Mouse (Mus musculus) MEL (cell line): Measurements from ENCODE around the gene Fuca2. TPM values are rescaled to one million over a fixed set of nuclear protein-coding genes. Genes with fewer than 3 reads are reported as not detected.

ENCODE experiments used
- DNase-seq: peaks from one replicate; pipeline ENCODE4 v3.0.0; 2011; ENCODE audit warnings: low read depth, low spot score
- H3K27ac ChIP-seq: 2 replicates; pipeline ENCODE4 v1.5.1; 2012; ENCODE audit warnings: low read depth, mild to moderate bottlenecking, control low read depth, low read length, moderate library complexity; ENCODE audit not compliant: control insufficient read depth
- H3K27me3 ChIP-seq, 2 experiments: fragments of 150-350 bp in 1 of 2; sonication (generic) in 1 of 2; 2 replicates each; pipeline ENCODE4 v1.6.1; 2012; ENCODE audit warnings: low read length in 2 of 2, mild to moderate bottlenecking in 2 of 2, improper control_type of control experiment in 1 of 2, moderate library complexity in 1 of 2; ENCODE audit not compliant: insufficient read depth in 2 of 2, control insufficient read depth in 1 of 2
- H3K36me3 ChIP-seq, 2 experiments: 2 replicates each; pipeline ENCODE4 v1.6.1; 2012 to 2014; ENCODE audit warnings: low read length in 2 of 2, improper control_type of control experiment in 1 of 2, inconsistent platforms in 1 of 2, mild to moderate bottlenecking in 1 of 2; ENCODE audit not compliant: insufficient read depth in 2 of 2, control insufficient read depth in 1 of 2
- H3K4me1 ChIP-seq, 2 experiments: fragments of 150-350 bp in 1 of 2; sonication (generic) in 1 of 2; 2 replicates each; pipeline ENCODE4 v1.6.1; 2012; ENCODE audit warnings: low read length in 2 of 2, improper control_type of control experiment in 1 of 2, mild to moderate bottlenecking in 1 of 2; ENCODE audit not compliant: insufficient read depth in 2 of 2, control insufficient read depth in 1 of 2
- H3K4me3 ChIP-seq, 2 experiments: fragments of 150-350 bp in 1 of 2; sonication (generic) in 1 of 2; 2 replicates each; pipeline ENCODE4 v1.5.1; 2012; ENCODE audit warnings: low read depth in 2 of 2, low read length in 2 of 2, mild to moderate bottlenecking in 2 of 2, moderate library complexity in 2 of 2, control low read depth in 1 of 2, improper control_type of control experiment in 1 of 2; ENCODE audit not compliant: control insufficient read depth in 1 of 2, insufficient read depth in 1 of 2
- H3K79me2 ChIP-seq: 2 replicates; pipeline ENCODE4 v1.6.1; 2012; ENCODE audit warnings: mild to moderate bottlenecking, low read length, moderate library complexity; ENCODE audit not compliant: control insufficient read depth, poor library complexity, insufficient read depth
- H3K9ac ChIP-seq: 2 replicates; pipeline ENCODE4 v1.6.1; 2012; ENCODE audit warnings: low read depth, mild to moderate bottlenecking, control low read depth, low read length, moderate library complexity; ENCODE audit not compliant: control insufficient read depth, poor library complexity, severe bottlenecking
- H3K9me3 ChIP-seq: fragments of 150-350 bp; sonication (generic); replicated peaks from 2 replicates; pipeline ENCODE4 v1.6.1; 2012; ENCODE audit warnings: mild to moderate bottlenecking, low read length, improper control_type of control experiment, moderate library complexity; ENCODE audit not compliant: insufficient read depth
- CTCF ChIP-seq, 3 experiments: IDR thresholded peaks in 2 of 3; conservative IDR thresholded peaks in 1 of 3; 2 replicates each; pipeline ENCODE4 v1.5.1; 2011 to 2012; ENCODE audit warnings: low read length in 3 of 3, low read depth in 2 of 3, mild to moderate bottlenecking in 2 of 3, improper control_type of control experiment in 1 of 3, inconsistent platforms in 1 of 3, mixed read lengths in 1 of 3, moderate library complexity in 1 of 3; ENCODE audit not compliant: control insufficient read depth in 1 of 3, insufficient read depth in 1 of 3, poor library complexity in 1 of 3, severe bottlenecking in 1 of 3
- E2F4 ChIP-seq: IDR thresholded peaks from 2 replicates; pipeline ENCODE4 v1.6.1; 2011; ENCODE audit warnings: low read depth, low read length, improper control_type of control experiment, borderline replicate concordance
- EP300 ChIP-seq, 2 experiments: IDR thresholded peaks; 2 replicates each; pipeline ENCODE4 v1.6.1; 2011; ENCODE audit warnings: improper control_type of control experiment in 2 of 2, low read length in 2 of 2, low read depth in 1 of 2, mild to moderate bottlenecking in 1 of 2
- ETS1 ChIP-seq: IDR thresholded peaks from 2 replicates; pipeline ENCODE4 v1.6.1; 2012; ENCODE audit warnings: low read depth, mild to moderate bottlenecking, inconsistent platforms, low read length, improper control_type of control experiment, moderate library complexity
- GABPA ChIP-seq: IDR thresholded peaks from 2 replicates; pipeline ENCODE4 v1.6.1; 2012; ENCODE audit warnings: low read depth, mild to moderate bottlenecking, inconsistent platforms, low read length, improper control_type of control experiment, moderate library complexity
- GATA1 ChIP-seq: IDR thresholded peaks from 2 replicates; pipeline ENCODE4 v1.6.1; 2011; ENCODE audit warnings: low read depth, low read length, improper control_type of control experiment
- HCFC1 ChIP-seq: IDR thresholded peaks from 2 replicates; pipeline ENCODE4 v1.6.1; 2012; ENCODE audit warnings: low read depth, mild to moderate bottlenecking, inconsistent platforms, low read length, improper control_type of control experiment, moderate library complexity
- JUND ChIP-seq: IDR thresholded peaks from 2 replicates; pipeline ENCODE4 v1.6.1; 2011; ENCODE audit warnings: low read depth, mild to moderate bottlenecking, improper control_type of control experiment, low read length
- MAFK ChIP-seq: IDR thresholded peaks from 2 replicates; pipeline ENCODE4 v1.6.1; 2011; ENCODE audit warnings: low read depth, mild to moderate bottlenecking, low read length, improper control_type of control experiment, borderline replicate concordance
- MYB ChIP-seq: IDR thresholded peaks from 2 replicates; pipeline ENCODE4 v1.6.1; 2011; ENCODE audit warnings: mild to moderate bottlenecking, low read depth, low read length, improper control_type of control experiment
- NELFE ChIP-seq: IDR thresholded peaks from 2 replicates; pipeline ENCODE4 v1.6.1; 2011; ENCODE audit warnings: low read depth, low read length, improper control_type of control experiment
- NRF1 ChIP-seq: IDR thresholded peaks from 2 replicates; pipeline ENCODE4 v1.6.1; 2014; ENCODE audit warnings: low read depth, mild to moderate bottlenecking, inconsistent platforms, low read length, improper control_type of control experiment, moderate library complexity; ENCODE audit not compliant: poor library complexity, insufficient read depth, severe bottlenecking
- POLR2AphosphoS2 ChIP-seq: IDR thresholded peaks from 2 replicates; pipeline ENCODE4 v1.6.1; 2011; ENCODE audit warnings: low read length, improper control_type of control experiment
- RCOR1 ChIP-seq: IDR thresholded peaks from 2 replicates; pipeline ENCODE4 v1.6.1; 2012; ENCODE audit warnings: low read depth, mild to moderate bottlenecking, inconsistent platforms, low read length, improper control_type of control experiment
- SMC3 ChIP-seq: IDR thresholded peaks from 2 replicates; pipeline ENCODE4 v1.6.1; 2011; ENCODE audit warnings: low read depth, low read length, improper control_type of control experiment
- TAL1 ChIP-seq: IDR thresholded peaks from 2 replicates; pipeline ENCODE4 v1.6.1; 2012; ENCODE audit warnings: mild to moderate bottlenecking, inconsistent platforms, low read length, moderate library complexity, mixed read lengths
- TCF12 ChIP-seq: IDR thresholded peaks from 2 replicates; pipeline ENCODE4 v1.6.1; 2014; ENCODE audit warnings: low read depth, mild to moderate bottlenecking, inconsistent platforms, low read length, improper control_type of control experiment, moderate library complexity
- UBTF ChIP-seq: IDR thresholded peaks from 2 replicates; pipeline ENCODE4 v1.6.1; 2012; ENCODE audit warnings: low read depth, mild to moderate bottlenecking, inconsistent platforms, low read length, improper control_type of control experiment, moderate library complexity, borderline replicate concordance; ENCODE audit not compliant: insufficient read depth
- USF2 ChIP-seq, 2 experiments: IDR thresholded peaks; 2 replicates each; pipeline ENCODE4 v1.6.1; 2011 to 2012; ENCODE audit warnings: improper control_type of control experiment in 2 of 2, low read length in 2 of 2, borderline replicate concordance in 1 of 2, inconsistent platforms in 1 of 2, low read depth in 1 of 2, mild to moderate bottlenecking in 1 of 2; ENCODE audit not compliant: insufficient read depth in 1 of 2
- ZC3H11A ChIP-seq: IDR thresholded peaks from 2 replicates; pipeline ENCODE4 v1.6.1; 2012; ENCODE audit warnings: low read depth, mild to moderate bottlenecking, inconsistent platforms, low read length, improper control_type of control experiment
- ZMIZ1 ChIP-seq: IDR thresholded peaks from 2 replicates; pipeline ENCODE4 v1.6.1; 2012; ENCODE audit warnings: low read depth, mild to moderate bottlenecking, inconsistent platforms, low read length, improper control_type of control experiment, moderate library complexity
- polyA plus RNA-seq, 2 experiments: library from polyadenylated mRNA; stranded (reverse) in 1 of 2; unstranded in 1 of 2; fragments of >175 nt in 1 of 2; fragments of >200 nt in 1 of 2; gene quantifications; 2 replicates each; pipeline versions ENCODE4 v1.2.1 to v1.2.4; 2012; ENCODE audit warnings: low replicate concordance in 2 of 2, low read depth in 1 of 2; ENCODE audit not compliant: insufficient read length in 2 of 2, insufficient read depth in 1 of 2, missing spikeins in 1 of 2
- total RNA-seq: library from RNA; depleted of rRNA; stranded (reverse); fragments of 300-350 nt; gene quantifications from 2 replicates; pipeline ENCODE4 v1.2.3, GENCODE M21; 2012

Gene Fuca2
- total and polyA plus RNA-seq, 3 experiments, result 17.0 to 22.6 TPM; not detected in 1

DNA sequence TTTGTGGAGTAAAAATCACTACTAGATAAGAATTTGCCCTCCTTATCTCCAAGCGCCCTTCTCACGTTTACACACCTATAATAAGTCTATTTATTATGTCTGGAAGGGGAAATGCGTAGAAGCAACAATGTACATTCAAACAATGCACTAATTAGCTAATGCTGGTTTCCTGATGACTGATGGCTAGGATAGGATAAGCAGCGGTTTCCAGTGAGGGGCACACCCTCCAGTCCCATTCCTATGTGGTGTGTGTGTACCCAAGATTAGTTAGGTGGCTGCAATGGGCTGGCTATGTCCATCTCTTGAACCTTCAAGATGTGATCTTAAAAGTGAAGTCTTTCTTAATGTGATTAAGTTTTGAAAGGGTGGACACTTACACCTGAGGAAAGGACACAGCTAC, 22.5 kb downstream of the Fuca2 start (continued):
- no peak for TF ChIP-seq ZC3H11A
- TF ChIP-seq EP300 (IDR thresholded peaks at IDR 0.05; ENCODE audit: low read depth in 1 of 2, low read length in 2 of 2), result peak; percentile 53 to 58
- peak; percentile 46 for TF ChIP-seq TAL1
- TF ChIP-seq, all 39 proteins: peak for 5

GRCm38 (mm10) chr10:13528155-13528554, 28.8 kb downstream of the Fuca2 start:
- H3K36me3 ChIP-seq, result peaks cover 0 to 3% of the 10 kb centered on the region in 2 experiments; a peak in 1 of 4 replicates

GRCm38 (mm10) chr10:13534751-13535150, 35.4 kb downstream of the Fuca2 start:
- Histone ChIP-seq H3K27ac (no peak overlapping the region), H3K9ac (no peak overlapping the region), H3K4me1 (no peaks in the 10 kb centered on the region), H3K4me3 (no peak overlapping the region), H3K79me2 (no peaks in the 10 kb centered on the region), H3K9me3 (no peaks in the 10 kb centered on the region), H3K36me3 (peaks cover 0 to 4% of the 10 kb centered on the region in 2 experiments; a peak in 1 of 4 replicates), H3K27me3 (no peaks in the 10 kb centered on the region)
- no peak for TF ChIP-seq JUND
- TF ChIP-seq ZMIZ1, result no peak
- no peak for TF ChIP-seq RCOR1
- no peak for TF ChIP-seq NRF1
- TF ChIP-seq MYB, result no peak
- TF ChIP-seq TAL1, result no peak
- no peak for TF ChIP-seq ZC3H11A
- TF ChIP-seq SMC3, result no peak
- TF ChIP-seq ETS1, result no peak
- no peak for TF ChIP-seq GABPA
- TF ChIP-seq USF2 (IDR thresholded peaks at IDR 0.05; ENCODE audit: borderline replicate concordance in 1 of 2, insufficient read depth in 1 of 2, low read depth in 1 of 2, low read length in 2 of 2), result no peak
- no peak for DNase-seq

More at GRCm38 (mm10) chr10:13528155-13528554, 28.8 kb downstream of the Fuca2 start:
- Histone ChIP-seq H3K4me3 (no peak overlapping the region), H3K9ac (no peak overlapping the region), H3K27ac (no peak overlapping the region), H3K4me1 (no peaks in the 10 kb centered on the region), H3K27me3 (no peaks in the 10 kb centered on the region), H3K79me2 (no peaks in the 10 kb centered on the region), H3K9me3 (no peaks in the 10 kb centered on the region)
- DNase-seq, result no peak
- TF ChIP-seq TCF12 (no peak), JUND (no peak), E2F4 (no peak), POLR2AphosphoS2 (no peak), MAFK (no peak), EP300 (IDR thresholded peaks at IDR 0.05; ENCODE audit: low read depth in 1 of 2, low read length in 2 of 2) (no peak), CTCF (IDR thresholded peaks at IDR 0.05 in 2 of 3, conservative IDR thresholded peaks at IDR 0.05 in 1 of 3; ENCODE audit: control insufficient read depth in 1 of 3, insufficient read depth in 1 of 3, low read depth in 2 of 3, low read length in 3 of 3, poor library complexity in 1 of 3, severe bottlenecking in 1 of 3) (no peak), GATA1 (no peak), USF2 (IDR thresholded peaks at IDR 0.05; ENCODE audit: borderline replicate concordance in 1 of 2, insufficient read depth in 1 of 2, low read depth in 1 of 2, low read length in 2 of 2) (no peak), TAL1 (no peak), UBTF (no peak), NELFE (no peak), NRF1 (no peak), HCFC1 (no peak)
